Mouse (Mus musculus) stomach, embryonic 16.5 days (tissue): ENCODE measurements around the gene Cmtm3. TPM values are rescaled to one million over a fixed set of nuclear protein-coding genes. Genes with fewer than 3 reads are reported as not detected.
A peak's percentile ranks its signal among the peaks of the same experiment; 100 is the strongest.

Source experiments
- ATAC-seq: fragments of 200-750 bp; cut with Nextera tagmentation; 2 replicates; pipeline ENCODE4 v1.8.0; 2017; ENCODE audit warnings: moderate number of reproducible peaks, moderate TSS enrichment; ENCODE audit not compliant: insufficient read depth, low FRiP score
- H3K27ac ChIP-seq: fragments of 300-500 bp; sonication (generic); 2 replicates; pipeline ENCODE4 v1.5.1; 2014; ENCODE audit warnings: low read length
- H3K27me3 ChIP-seq: fragments of 300-500 bp; sonication (generic); 2 replicates; pipeline ENCODE4 v1.6.1; 2014; ENCODE audit warnings: low read length, control low read depth, mixed read lengths; ENCODE audit not compliant: control insufficient read depth, insufficient read depth
- H3K36me3 ChIP-seq: fragments of 300-500 bp; sonication (generic); 2 replicates; pipeline ENCODE4 v1.6.1; 2014; ENCODE audit warnings: low read length; ENCODE audit not compliant: control insufficient read depth, insufficient read depth
- H3K4me1 ChIP-seq: fragments of 300-500 bp; sonication (generic); 2 replicates; pipeline ENCODE4 v1.6.1; 2014; ENCODE audit warnings: low read length, control low read depth, mixed read lengths; ENCODE audit not compliant: control insufficient read depth, insufficient read depth
- H3K4me2 ChIP-seq: fragments of 300-500 bp; sonication (generic); 2 replicates; pipeline ENCODE4 v1.6.1; 2014; ENCODE audit warnings: low read depth, low read length, mixed read lengths
- H3K4me3 ChIP-seq: fragments of 300-500 bp; sonication (generic); replicated peaks from 2 replicates; pipeline ENCODE4 v1.5.1; 2014; ENCODE audit warnings: mild to moderate bottlenecking, low read length
- H3K9ac ChIP-seq: fragments of 300-500 bp; sonication (generic); 2 replicates; pipeline ENCODE4 v1.6.1; 2014; ENCODE audit warnings: low read length
- H3K9me3 ChIP-seq: fragments of 300-500 bp; sonication (generic); replicated peaks from 2 replicates; pipeline ENCODE4 v1.6.1; 2016; ENCODE audit warnings: low read length, control low read depth; ENCODE audit not compliant: control insufficient read depth
- WGBS: fragments of 180-500 bp; shearing (Covaris S2); extraction: QIAGEN DNeasy Blood & Tissue Kit; methylation state at CpG from one replicate; pipeline ENCODE4 v1.1.7; 2014; 5-methylcytosine and 5-hydroxymethylcytosine counted together
- polyA plus RNA-seq: library from polyadenylated mRNA; unstranded; fragments of >200 nt; fragmentation: Nextera tagmentation; extraction: Ambion mirVana; gene quantifications from 2 replicates; pipeline ENCODE4 v1.2.1, GENCODE M21; 2015

Gene Cmtm3
- polyA plus RNA-seq, 1 experiment from 2014 or later = 129 TPM

DNA sequence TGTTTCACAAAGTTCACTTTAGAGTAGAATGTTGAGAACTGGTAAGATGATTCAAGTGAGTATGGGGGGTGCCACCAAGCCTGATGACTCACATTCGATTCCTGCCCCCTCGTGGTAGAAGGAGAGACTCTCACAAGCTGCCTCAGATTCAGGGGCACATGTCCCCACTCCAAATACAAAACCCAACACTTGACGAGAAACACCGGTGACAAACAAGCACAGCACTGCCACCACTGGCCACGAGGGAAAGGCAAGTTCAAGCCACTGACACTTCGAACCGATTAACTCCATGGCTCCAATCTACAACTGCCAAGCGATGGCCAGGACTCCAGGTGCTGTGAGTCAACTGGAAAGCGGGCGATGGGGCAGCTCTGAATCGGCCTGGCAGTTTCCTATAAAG lies 34.6 kb downstream of the Cmtm3 start:
- 71% methylated on average over 11 of the region's 11 CpGs for WGBS
- Histone ChIP-seq H3K9me3 (no peaks in the 10 kb centered on the region), H3K36me3 (no peaks in the 10 kb centered on the region), H3K9ac (peak overlapping the region; percentile 19; the same call in 1 of the 2 replicates), H3K4me3 (no peak overlapping the region), H3K27me3 (no peaks in the 10 kb centered on the region), H3K27ac (peak overlapping the region; percentile 94), H3K4me2 (0 out of 2 replicates have a peak overlapping the region, but pooled peaks have one; percentile 40), H3K4me1 (peaks cover 44% of the 10 kb centered on the region)
- ATAC-seq = no peak

DNA sequence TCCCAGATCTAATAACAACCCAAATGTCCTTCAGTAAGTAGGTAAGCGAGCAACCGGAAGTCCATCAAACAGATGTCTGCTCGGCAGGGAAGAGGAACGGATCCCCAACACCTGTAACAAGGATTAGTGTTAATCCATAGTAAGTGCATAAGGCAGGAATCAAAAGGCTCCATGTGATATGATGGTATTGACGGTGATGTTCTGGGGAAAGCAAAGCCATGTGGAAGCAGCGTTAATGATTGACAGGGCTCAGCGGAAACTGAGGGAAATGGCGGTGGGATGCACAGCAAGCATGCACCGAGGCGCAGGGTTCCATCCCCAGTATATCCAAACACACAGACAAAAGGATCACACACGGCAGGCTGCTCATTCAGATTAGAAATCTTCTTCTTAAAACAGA lies 35.1 kb downstream of the Cmtm3 start:
- Histone ChIP-seq H3K4me2 (0 out of 2 replicates have a peak overlapping the region, but pooled peaks have one; percentile 40), H3K27me3 (no peaks in the 10 kb centered on the region), H3K9me3 (no peaks in the 10 kb centered on the region), H3K4me3 (no peak overlapping the region), H3K36me3 (no peaks in the 10 kb centered on the region), H3K9ac (no peak overlapping the region; the same call in 1 of the 2 replicates), H3K27ac (peak overlapping the region; percentile 94), H3K4me1 (peaks cover 44% of the 10 kb centered on the region)
- 52% methylated on average over 11 of the region's 11 CpGs for WGBS
- no peak for ATAC-seq

DNA sequence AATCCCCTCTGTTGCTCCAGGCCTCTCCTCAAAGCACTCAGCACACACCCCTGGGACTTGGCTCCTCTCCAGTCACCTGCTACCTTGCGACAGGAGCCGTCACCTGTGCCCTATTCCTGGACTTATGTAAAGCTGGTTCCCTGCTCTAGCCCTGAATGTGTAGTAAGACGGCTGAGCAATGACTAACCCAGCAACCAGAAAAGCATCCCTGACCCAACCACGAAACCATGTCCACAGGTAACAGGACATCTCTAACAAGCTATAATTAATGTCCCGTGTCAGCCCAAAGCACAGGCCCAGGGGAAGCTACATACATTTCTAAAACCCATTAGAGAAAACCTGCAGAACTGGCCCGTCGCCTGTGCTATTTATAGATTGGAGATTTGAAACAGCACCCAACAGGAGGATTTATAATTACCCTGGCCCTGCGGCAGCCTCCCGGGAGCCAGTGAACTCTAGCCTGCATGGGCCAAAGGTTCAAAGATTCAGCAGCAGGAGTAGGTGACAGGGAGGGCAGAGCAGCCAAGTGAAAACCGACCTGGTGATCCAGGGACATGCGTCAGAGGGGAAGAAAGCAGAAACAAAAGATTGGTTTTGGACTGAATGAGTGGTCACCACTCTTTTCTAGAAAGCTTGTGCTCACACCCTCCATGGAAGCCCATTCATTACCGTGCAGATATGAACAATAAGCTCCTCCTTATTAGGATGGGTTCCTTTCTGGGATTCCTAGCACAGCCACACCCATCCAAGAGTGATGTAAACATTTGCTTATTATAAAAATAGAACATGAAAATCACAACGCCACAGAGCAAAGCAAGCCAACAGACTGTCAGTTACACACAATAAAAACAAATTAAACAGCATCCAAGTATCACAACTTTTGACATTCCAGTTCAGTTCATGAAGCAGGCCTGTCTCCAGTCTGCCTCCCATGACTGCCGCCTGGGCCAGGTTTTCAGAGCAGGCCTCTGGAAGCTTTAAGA lies 35.9 kb downstream of the Cmtm3 start:
- Histone ChIP-seq H3K27me3 (no peaks in the 10 kb centered on the region), H3K4me2 (peak overlapping the region; percentile 40), H3K4me1 (peaks cover 40% of the 10 kb centered on the region), H3K4me3 (no peak overlapping the region), H3K27ac (peak overlapping the region; percentile 94), H3K9ac (peak overlapping the region; percentile 57), H3K36me3 (no peaks in the 10 kb centered on the region), H3K9me3 (no peaks in the 10 kb centered on the region)
- 26% methylated on average over 14 of the region's 14 CpGs for WGBS
- ATAC-seq = peak; percentile 85

DNA sequence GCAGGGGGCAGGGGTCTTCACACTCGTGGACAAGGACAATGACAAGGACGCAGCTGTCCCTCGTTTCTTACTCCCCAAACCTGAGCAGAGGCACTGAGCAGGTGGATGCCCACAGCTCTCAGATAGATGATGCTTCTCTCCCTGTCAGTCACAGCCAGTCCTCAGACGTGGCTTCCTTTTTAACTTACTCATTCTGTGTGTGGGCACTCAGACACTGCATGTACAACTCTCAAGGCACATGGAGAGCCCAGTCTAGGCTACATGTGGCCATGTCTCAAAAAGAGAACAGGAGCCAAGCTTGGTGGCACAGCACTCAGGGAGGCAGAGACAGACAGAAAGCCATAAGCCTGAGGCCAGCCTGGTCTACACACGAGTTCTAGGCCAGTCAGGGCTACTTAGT lies 36.7 kb downstream of the Cmtm3 start:
- ATAC-seq = no peak
- WGBS = 61% methylated on average over 5 of the region's 5 CpGs
- H3K4me2 ChIP-seq = peak overlapping the region; percentile 40
- peaks cover 44% of the 10 kb centered on the region for H3K4me1 ChIP-seq
- no peaks in the 10 kb centered on the region for H3K27me3 ChIP-seq
- peak overlapping the region; percentile 57 for H3K9ac ChIP-seq
- no peaks in the 10 kb centered on the region for H3K9me3 ChIP-seq
- H3K4me3 ChIP-seq = no peak overlapping the region
- no peaks in the 10 kb centered on the region for H3K36me3 ChIP-seq
- H3K27ac ChIP-seq = peak overlapping the region; percentile 94

DNA sequence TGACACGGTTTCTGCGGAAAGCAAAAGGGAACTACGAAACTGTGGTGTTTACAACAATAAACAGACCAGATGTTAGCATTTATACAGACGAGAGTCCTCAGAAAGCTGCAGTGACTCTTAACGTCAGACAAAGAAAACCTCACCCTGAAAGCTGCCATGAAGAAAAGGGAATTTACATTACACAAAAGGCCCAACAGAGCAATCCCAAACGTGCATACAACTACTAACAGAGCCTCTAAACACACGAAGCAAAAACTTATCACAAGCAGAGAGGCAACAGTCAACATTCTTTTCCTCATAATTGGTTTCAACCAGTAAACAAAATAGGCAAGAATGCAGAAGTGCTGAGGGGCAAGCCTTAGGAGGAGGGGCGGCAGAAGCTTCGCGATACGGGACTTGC lies 37.5 kb downstream of the Cmtm3 start:
- H3K27me3 ChIP-seq = no peaks in the 10 kb centered on the region
- H3K4me2 ChIP-seq = 0 out of 2 replicates have a peak overlapping the region, but pooled peaks have one; percentile 15
- WGBS = 44% methylated on average over 11 of the region's 11 CpGs
- 0 out of 2 replicates have a peak overlapping the region, but pooled peaks have one; percentile 48 for H3K9ac ChIP-seq
- no peaks in the 10 kb centered on the region for H3K36me3 ChIP-seq
- peak overlapping the region; percentile 57 for H3K27ac ChIP-seq
- no peaks in the 10 kb centered on the region for H3K9me3 ChIP-seq
- H3K4me1 ChIP-seq = peaks cover 49% of the 10 kb centered on the region
- no peak overlapping the region for H3K4me3 ChIP-seq
- no peak for ATAC-seq

DNA sequence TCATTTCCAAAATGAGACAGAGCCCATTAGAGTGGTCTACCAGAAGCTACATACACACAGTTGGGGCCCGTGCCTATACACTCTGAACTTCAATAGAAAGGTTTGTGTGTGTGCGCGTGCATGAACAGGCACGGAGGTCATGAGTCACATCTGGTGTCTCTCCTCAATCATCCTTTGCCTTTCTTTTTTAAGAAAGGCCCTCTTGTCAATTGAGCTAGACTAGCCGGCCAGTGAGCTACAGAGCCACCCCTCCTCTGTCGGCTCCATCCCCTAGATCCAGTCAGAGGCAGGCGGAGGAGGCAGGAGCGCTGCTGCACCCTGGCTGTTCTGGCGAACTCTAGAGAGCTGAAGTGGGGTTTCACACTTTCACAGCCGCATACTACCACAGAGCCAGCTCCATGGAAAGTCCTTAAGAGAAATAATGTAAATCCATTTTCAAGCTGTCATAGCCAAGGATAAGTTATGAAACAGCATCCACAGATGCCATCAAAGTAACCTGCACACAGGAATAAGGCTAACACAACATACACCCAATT lies 40.2 kb downstream of the Cmtm3 start:
- no peak overlapping the region for H3K4me3 ChIP-seq
- H3K9me3 ChIP-seq = no peaks in the 10 kb centered on the region
- H3K36me3 ChIP-seq = no peaks in the 10 kb centered on the region
- H3K27me3 ChIP-seq = no peaks in the 10 kb centered on the region
- WGBS = 58% methylated on average over 10 of the region's 10 CpGs
- no peak for ATAC-seq
- H3K9ac ChIP-seq = no peak overlapping the region
- H3K4me2 ChIP-seq = no peak overlapping the region
- H3K27ac ChIP-seq = peak overlapping the region; percentile 34
- H3K4me1 ChIP-seq = peaks cover 66% of the 10 kb centered on the region

DNA sequence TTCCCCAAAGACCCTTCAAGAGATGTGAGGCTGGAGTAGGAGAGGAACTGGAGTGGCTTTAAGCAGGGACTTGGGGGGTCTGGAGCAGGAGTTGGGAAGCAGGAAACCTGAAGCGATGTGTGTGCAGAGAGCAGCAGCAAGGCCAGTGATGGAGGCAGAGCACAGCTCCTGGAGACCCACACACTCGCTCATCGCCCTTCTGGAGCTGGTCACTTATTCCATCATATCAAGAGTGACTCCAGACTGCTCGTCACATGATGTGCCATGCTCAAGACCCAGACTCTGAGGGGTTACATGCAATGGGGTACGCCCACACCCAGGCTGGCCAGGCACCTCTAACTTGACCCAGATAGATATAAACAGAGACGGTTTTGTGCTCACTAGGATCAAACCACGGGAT lies 41.1 kb downstream of the Cmtm3 start:
- Histone ChIP-seq H3K4me3 (no peak overlapping the region), H3K27ac (no peak overlapping the region), H3K4me1 (peaks cover 59% of the 10 kb centered on the region), H3K4me2 (no peak overlapping the region), H3K9ac (no peak overlapping the region), H3K36me3 (no peaks in the 10 kb centered on the region), H3K9me3 (no peaks in the 10 kb centered on the region), H3K27me3 (no peaks in the 10 kb centered on the region)
- no peak for ATAC-seq
- 78% methylated on average over 7 of the region's 7 CpGs for WGBS

DNA sequence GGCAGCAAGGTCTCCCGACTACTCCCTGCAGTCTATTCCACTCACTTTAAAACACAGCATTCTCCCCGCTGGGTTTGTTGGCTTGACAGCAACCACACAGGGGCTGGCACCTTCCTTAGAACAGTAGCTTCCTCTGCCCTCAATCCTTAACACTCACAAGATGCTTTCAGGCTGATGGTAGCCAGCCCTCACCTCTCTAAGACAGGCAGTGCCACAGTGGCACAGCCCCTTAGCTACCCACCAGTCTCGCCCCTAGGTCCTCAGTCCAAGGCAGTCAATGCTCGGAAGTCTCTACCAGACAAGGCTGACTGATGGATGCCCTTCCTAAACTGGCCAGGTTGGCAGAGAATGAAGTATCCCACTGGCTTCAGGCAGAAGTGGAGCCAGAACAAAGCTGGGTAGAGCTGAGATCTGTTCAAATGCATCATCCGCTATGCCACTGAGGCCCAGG lies 41.8 kb downstream of the Cmtm3 start:
- no peaks in the 10 kb centered on the region for H3K9me3 ChIP-seq
- no peaks in the 10 kb centered on the region for H3K27me3 ChIP-seq
- 72% methylated on average over 5 of the region's 5 CpGs for WGBS
- peak overlapping the region; percentile 24; the same call in 1 of the 2 replicates for H3K9ac ChIP-seq
- peaks cover 58% of the 10 kb centered on the region for H3K4me1 ChIP-seq
- no peak for ATAC-seq
- no peaks in the 10 kb centered on the region for H3K36me3 ChIP-seq
- H3K27ac ChIP-seq = no peak overlapping the region
- no peak overlapping the region for H3K4me3 ChIP-seq
- H3K4me2 ChIP-seq = no peak overlapping the region

DNA sequence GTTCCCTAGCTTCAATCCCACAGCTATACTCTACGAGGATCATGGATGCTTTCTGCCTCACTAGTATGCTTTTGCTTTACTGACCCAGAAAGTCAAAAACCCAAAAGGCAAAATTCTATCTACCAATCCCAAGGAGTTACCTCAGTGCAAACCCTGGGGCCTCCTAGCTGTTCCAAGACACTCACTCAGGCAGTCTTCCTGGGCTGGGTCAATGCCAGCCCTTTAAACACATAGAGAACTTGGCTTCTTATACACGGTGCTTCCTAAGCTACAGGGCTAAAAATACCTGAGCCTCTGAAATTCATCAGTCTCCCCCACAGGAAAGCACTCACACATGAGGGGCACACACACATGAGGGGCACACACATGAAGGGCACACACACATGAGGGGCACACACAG lies 44.1 kb downstream of the Cmtm3 start:
- no peak overlapping the region for H3K4me3 ChIP-seq
- peak overlapping the region; percentile 79 for H3K27ac ChIP-seq

More for the DNA sequence above, 44.1 kb downstream of the Cmtm3 start:
- Histone ChIP-seq H3K4me1 (peaks cover 69% of the 10 kb centered on the region), H3K4me2 (peak overlapping the region; percentile 17; the same call in 1 of the 2 replicates), H3K9me3 (no peaks in the 10 kb centered on the region), H3K36me3 (no peaks in the 10 kb centered on the region), H3K9ac (no peak overlapping the region), H3K27me3 (no peaks in the 10 kb centered on the region)
- WGBS = 51% methylated on average over 2 of the region's 2 CpGs
- ATAC-seq = no peak
